Mouse (Mus musculus) bone marrow macrophage, adult 2 months (primary cell): ENCODE measurements around the gene Ltb4r1. TPM values are rescaled to one million over a fixed set of nuclear protein-coding genes. Genes with fewer than 3 reads are reported as not detected.

Experiments
- H3K27ac ChIP-seq: 2 replicates; pipeline ENCODE4 v1.5.1; 2012; ENCODE audit warnings: low read depth, low read length; ENCODE audit not compliant: insufficient read depth
- H3K4me1 ChIP-seq: 2 replicates; pipeline ENCODE4 v1.6.1; 2012; ENCODE audit warnings: low read length; ENCODE audit not compliant: control insufficient read depth, insufficient read depth
- H3K4me3 ChIP-seq: 2 replicates; pipeline ENCODE4 v1.5.1; 2012; ENCODE audit warnings: mild to moderate bottlenecking, low read length, moderate library complexity; ENCODE audit not compliant: insufficient read depth
- CTCF ChIP-seq: IDR thresholded peaks from 2 replicates; pipeline ENCODE4 v1.5.1; 2012; ENCODE audit warnings: low read depth, mild to moderate bottlenecking, low read length, moderate library complexity
- POLR2A ChIP-seq: IDR thresholded peaks from 2 replicates; pipeline ENCODE4 v1.6.1; 2012; ENCODE audit warnings: mild to moderate bottlenecking, low read depth, low read length, borderline replicate concordance
- polyA plus RNA-seq: library from polyadenylated mRNA; stranded (reverse); fragments of >200 nt; gene quantifications from 2 replicates; pipeline ENCODE4 v1.2.4, GENCODE M21; 2012; ENCODE audit not compliant: missing spikeins, insufficient read depth, insufficient read length

Ltb4r1 gene
- polyA plus RNA-seq, 1 experiment = 1.7 TPM

- no peak overlapping the region for H3K27ac ChIP-seq
- no peak for TF ChIP-seq POLR2A
- no peak for TF ChIP-seq CTCF
- peak overlapping the region; percentile 11; the same call in 1 of the 2 replicates for H3K4me3 ChIP-seq
- H3K4me1 ChIP-seq = peaks cover 3% of the 10 kb centered on the region; the same call in 1 of the 2 replicates
Measured at GRCm38 (mm10) chr14:55815310-55815751, 49.6 kb downstream of the Ltb4r1 start.

Other genes starting within 250 kb of the Ltb4r1 start
- not detected in 2 replicates for gene Nrl, start 241.0 kb upstream of the Ltb4r1 start, polyA plus RNA-seq
- gene Pck2, start 225.7 kb upstream of the Ltb4r1 start, polyA plus RNA-seq = 34.7 and 38.6 TPM in 2 replicates
- gene Dcaf11, start 206.0 kb upstream of the Ltb4r1 start, polyA plus RNA-seq = 54.5 and 57.0 TPM in 2 replicates
- gene A730061H03Rik, start 205.6 kb upstream of the Ltb4r1 start, polyA plus RNA-seq = not detected in 2 replicates
- not detected in 2 replicates for gene Fitm1, start 190.3 kb upstream of the Ltb4r1 start, polyA plus RNA-seq
- 382 and 397 TPM in 2 replicates for gene Psme1, start 187.8 kb upstream of the Ltb4r1 start, polyA plus RNA-seq
- 19.3 and 21.9 TPM in 2 replicates for gene Emc9, start 180.7 kb upstream of the Ltb4r1 start, polyA plus RNA-seq
- 219 and 291 TPM in 2 replicates for gene Psme2, start 174.8 kb upstream of the Ltb4r1 start, polyA plus RNA-seq
- 38.5 and 45.6 TPM in 2 replicates for gene Rnf31, start 174.3 kb upstream of the Ltb4r1 start, polyA plus RNA-seq
- 74.7 and 77.7 TPM in 2 replicates for gene Irf9, start 162.4 kb upstream of the Ltb4r1 start, polyA plus RNA-seq
- gene Rec8, start 147.9 kb upstream of the Ltb4r1 start, polyA plus RNA-seq = 0.25 TPM in 1 of 2 replicates, not detected in the other
- 31.4 and 33.3 TPM in 2 replicates for gene Ipo4, start 130.0 kb upstream of the Ltb4r1 start, polyA plus RNA-seq
- 0.59 and 3.0 TPM in 2 replicates for gene Gm49378, start 128.1 kb upstream of the Ltb4r1 start, polyA plus RNA-seq
- gene Tm9sf1, start 122.2 kb upstream of the Ltb4r1 start, polyA plus RNA-seq = 61.9 and 64.9 TPM in 2 replicates
- 1.6 and 1.7 TPM in 2 replicates for gene Tssk4, start 115.8 kb upstream of the Ltb4r1 start, polyA plus RNA-seq
- gene Mdp1, start 105.5 kb upstream of the Ltb4r1 start, polyA plus RNA-seq = 35.9 and 36.3 TPM in 2 replicates
- gene Gmpr2, start 94.0 kb upstream of the Ltb4r1 start, polyA plus RNA-seq = 38.8 and 41.2 TPM in 2 replicates
- 318 and 335 TPM in 2 replicates for gene Nedd8, start 93.8 kb upstream of the Ltb4r1 start, polyA plus RNA-seq
- gene Tinf2, start 84.1 kb upstream of the Ltb4r1 start, polyA plus RNA-seq = 18.0 and 19.5 TPM in 2 replicates
- gene Tgm1, start 52.0 kb upstream of the Ltb4r1 start, polyA plus RNA-seq = 0.59 and 1.1 TPM in 2 replicates
- gene Rabggta, start 43.7 kb upstream of the Ltb4r1 start, polyA plus RNA-seq = 28.2 and 29.4 TPM in 2 replicates
- 117 and 120 TPM in 2 replicates for gene Dhrs1, start 20.3 kb upstream of the Ltb4r1 start, polyA plus RNA-seq
- 17.1 and 22.1 TPM in 2 replicates for gene Nop9, start 20.3 kb upstream of the Ltb4r1 start, polyA plus RNA-seq
- 0.67 TPM in 1 of 2 replicates, not detected in the other for gene Cideb, start 7.5 kb upstream of the Ltb4r1 start, polyA plus RNA-seq
- gene Ltb4r2, start 4.5 kb upstream of the Ltb4r1 start, polyA plus RNA-seq = 0.15 and 0.25 TPM in 2 replicates
- not detected in 2 replicates for gene Adcy4, start 18.1 kb downstream of the Ltb4r1 start, polyA plus RNA-seq
- gene Ripk3, start 22.9 kb downstream of the Ltb4r1 start, polyA plus RNA-seq = 28.4 and 31.8 TPM in 2 replicates
- gene Nfatc4, start 57.2 kb downstream of the Ltb4r1 start, polyA plus RNA-seq = 0.36 and 0.99 TPM in 2 replicates
- 2.3 and 3.2 TPM in 2 replicates for gene Nynrin, start 88.0 kb downstream of the Ltb4r1 start, polyA plus RNA-seq
- 0.16 TPM in 1 of 2 replicates, not detected in the other for gene Cbln3, start 118.4 kb downstream of the Ltb4r1 start, polyA plus RNA-seq
- gene Khnyn, start 119.0 kb downstream of the Ltb4r1 start, polyA plus RNA-seq = 26.8 and 28.9 TPM in 2 replicates
- 2.0 and 3.2 TPM in 2 replicates for gene Sdr39u1, start 134.3 kb downstream of the Ltb4r1 start, polyA plus RNA-seq
- gene Cma1, start 178.7 kb downstream of the Ltb4r1 start, polyA plus RNA-seq = not detected in 2 replicates
- gene Cma2, start 185.0 kb downstream of the Ltb4r1 start, polyA plus RNA-seq = not detected in 2 replicates